Mouse (Mus musculus): Measurements from ENCODE around the gene Lrrc8d. TPM values are rescaled to one million over a fixed set of nuclear protein-coding genes. Genes with fewer than 3 reads are reported as not detected.

Gene Lrrc8d
- total and polyA plus RNA-seq, 2 experiments from 2014 or later = 16.8 to 37.2 TPM

- Histone ChIP-seq H3K4me3 (ENCODE audit: low read depth, low read length) (no peak overlapping the region), H3K36me3 (ENCODE audit: insufficient read depth) (no peaks in the 10 kb centered on the region), H3K4me1 (ENCODE audit: insufficient read depth) (0 out of 2 replicates have a peak, but pooled peaks cover 6% of the 10 kb centered on the region), H3K9ac (no peak overlapping the region), H3K4me2 (ENCODE audit: low read depth) (no peak overlapping the region), H3K27ac (ENCODE audit: low read depth, low read length) (no peak overlapping the region), H3K27me3 (ENCODE audit: insufficient read depth, low read length) (no peaks in the 10 kb centered on the region), H3K9me3 (ENCODE audit: low read length) (no peaks in the 10 kb centered on the region)
- no peak for TF ChIP-seq CTCF (IDR thresholded peaks at IDR 0.05; ENCODE audit: low read depth)
- DNase-seq (no peak), ATAC-seq (no peak)
- WGBS = 71% methylated on average over 4 of the region's 4 CpGs
Observed at GRCm38 (mm10) chr5:105849222-105849621, 149.5 kb downstream of the Lrrc8d start.

GRCm38 (mm10) chr5:105849643-105850042 lies 149.9 kb downstream of the Lrrc8d start:
- no peaks in the 10 kb centered on the region for H3K27me3 ChIP-seq (ENCODE audit: insufficient read depth, low read length)
- DNase-seq (no peak), ATAC-seq (no peak)
- H3K4me1 ChIP-seq (ENCODE audit: insufficient read depth) = 0 out of 2 replicates have a peak, but pooled peaks cover 6% of the 10 kb centered on the region
- 30% methylated on average over 3 of the region's 3 CpGs for WGBS
- H3K4me3 ChIP-seq (ENCODE audit: low read depth, low read length) = no peak overlapping the region
- no peaks in the 10 kb centered on the region for H3K36me3 ChIP-seq (ENCODE audit: insufficient read depth)
- TF ChIP-seq CTCF (IDR thresholded peaks at IDR 0.05; ENCODE audit: low read depth) = no peak
- no peak overlapping the region for H3K27ac ChIP-seq (ENCODE audit: low read depth, low read length)
- H3K9me3 ChIP-seq (ENCODE audit: low read length) = no peaks in the 10 kb centered on the region
- no peak overlapping the region for H3K9ac ChIP-seq
- H3K4me2 ChIP-seq (ENCODE audit: low read depth) = no peak overlapping the region

GRCm38 (mm10) chr5:105853271-105853670 lies 153.5 kb downstream of the Lrrc8d start:
- ATAC-seq (no peak), DNase-seq (no peak)
- H3K4me1 ChIP-seq (ENCODE audit: insufficient read depth) = 0 out of 2 replicates have a peak, but pooled peaks cover 6% of the 10 kb centered on the region
- no peak overlapping the region for H3K4me3 ChIP-seq (ENCODE audit: low read depth, low read length)
- H3K36me3 ChIP-seq (ENCODE audit: insufficient read depth) = no peaks in the 10 kb centered on the region
- H3K27me3 ChIP-seq (ENCODE audit: insufficient read depth, low read length) = no peaks in the 10 kb centered on the region
- no peak overlapping the region for H3K9ac ChIP-seq
- 84% methylated on average over 9 of the region's 9 CpGs for WGBS
- H3K27ac ChIP-seq (ENCODE audit: low read depth, low read length) = no peak overlapping the region
- TF ChIP-seq CTCF (IDR thresholded peaks at IDR 0.05; ENCODE audit: low read depth) = no peak
- H3K9me3 ChIP-seq (ENCODE audit: low read length) = no peaks in the 10 kb centered on the region
- H3K4me2 ChIP-seq (ENCODE audit: low read depth) = no peak overlapping the region

- Histone ChIP-seq H3K9ac (no peak overlapping the region), H3K4me3 (ENCODE audit: low read depth, low read length) (no peak overlapping the region), H3K36me3 (ENCODE audit: insufficient read depth) (no peaks in the 10 kb centered on the region), H3K9me3 (ENCODE audit: low read length) (no peaks in the 10 kb centered on the region), H3K4me2 (ENCODE audit: low read depth) (no peak overlapping the region), H3K4me1 (ENCODE audit: insufficient read depth) (no peaks in the 10 kb centered on the region), H3K27me3 (ENCODE audit: insufficient read depth, low read length) (no peaks in the 10 kb centered on the region), H3K27ac (ENCODE audit: low read depth, low read length) (no peak overlapping the region)
- 92% methylated on average over 5 of the region's 5 CpGs for WGBS
- no peak for TF ChIP-seq CTCF (IDR thresholded peaks at IDR 0.05; ENCODE audit: low read depth)
- no peak for DNase-seq
- ATAC-seq = no peak
Observed at GRCm38 (mm10) chr5:105857486-105857885, 157.7 kb downstream of the Lrrc8d start.

GRCm38 (mm10) chr5:105858754-105859694 lies 159.3 kb downstream of the Lrrc8d start:
- Histone ChIP-seq H3K4me3 (ENCODE audit: low read depth, low read length) (no peak overlapping the region), H3K9me3 (ENCODE audit: low read length) (no peaks in the 10 kb centered on the region), H3K4me1 (ENCODE audit: insufficient read depth) (no peaks in the 10 kb centered on the region), H3K4me2 (ENCODE audit: low read depth) (no peak overlapping the region), H3K36me3 (ENCODE audit: insufficient read depth) (no peaks in the 10 kb centered on the region), H3K9ac (no peak overlapping the region), H3K27ac (ENCODE audit: low read depth, low read length) (0 out of 2 replicates have a peak overlapping the region, but pooled peaks have one; percentile 35), H3K27me3 (ENCODE audit: insufficient read depth, low read length) (no peaks in the 10 kb centered on the region)
- TF ChIP-seq CTCF (IDR thresholded peaks at IDR 0.05; ENCODE audit: low read depth) = no peak
- no peak for ATAC-seq
- 72% methylated on average over 8 of the region's 8 CpGs for WGBS
- DNase-seq = no peak

GRCm38 (mm10) chr5:105859716-105860460 lies 160.1 kb downstream of the Lrrc8d start:
- DNase-seq (peak; percentile 34), ATAC-seq (peak; percentile 91)
- no peak for TF ChIP-seq CTCF (IDR thresholded peaks at IDR 0.05; ENCODE audit: low read depth)
- H3K9ac ChIP-seq = no peak overlapping the region
- 0 out of 2 replicates have a peak overlapping the region, but pooled peaks have one; percentile 35 for H3K27ac ChIP-seq (ENCODE audit: low read depth, low read length)
- no peaks in the 10 kb centered on the region for H3K4me1 ChIP-seq (ENCODE audit: insufficient read depth)
- H3K4me3 ChIP-seq (ENCODE audit: low read depth, low read length) = no peak overlapping the region
- no peaks in the 10 kb centered on the region for H3K36me3 ChIP-seq (ENCODE audit: insufficient read depth)
- 45% methylated on average over 11 of the region's 11 CpGs for WGBS
- H3K4me2 ChIP-seq (ENCODE audit: low read depth) = no peak overlapping the region
- no peaks in the 10 kb centered on the region for H3K27me3 ChIP-seq (ENCODE audit: insufficient read depth, low read length)
- H3K9me3 ChIP-seq (ENCODE audit: low read length) = no peaks in the 10 kb centered on the region
